Mouse (Mus musculus) neural tube, embryonic 14.5 days (tissue): ENCODE data around the gene Pm20d2. TPM values are rescaled to one million over a fixed set of nuclear protein-coding genes. Genes with fewer than 3 reads are reported as not detected.
A peak's percentile ranks its signal among the peaks of the same experiment; 100 is the strongest.

ENCODE experiments used
- ATAC-seq: fragments of 200-750 bp; cut with Nextera tagmentation; 2 replicates; pipeline ENCODE4 v1.8.0; 2017; ENCODE audit warnings: low read depth, mild to moderate bottlenecking, moderate TSS enrichment, moderate library complexity
- H3K27ac ChIP-seq: fragments of 300-500 bp; sonication (generic); 2 replicates; pipeline ENCODE4 v1.5.1; 2014; ENCODE audit warnings: low read depth, mild to moderate bottlenecking, control low read depth, low read length, moderate library complexity, mixed read lengths
- H3K27me3 ChIP-seq: fragments of 300-500 bp; sonication (generic); 2 replicates; pipeline ENCODE4 v1.6.1; 2014; ENCODE audit warnings: low read length; ENCODE audit not compliant: control insufficient read depth, insufficient read depth
- H3K36me3 ChIP-seq: fragments of 300-500 bp; sonication (generic); 2 replicates; pipeline ENCODE4 v1.6.1; 2014; ENCODE audit warnings: low read length, mixed read lengths; ENCODE audit not compliant: control insufficient read depth, insufficient read depth
- H3K4me1 ChIP-seq: fragments of 300-500 bp; sonication (generic); 2 replicates; pipeline ENCODE4 v1.6.1; 2014; ENCODE audit warnings: low read length; ENCODE audit not compliant: control insufficient read depth, insufficient read depth
- H3K4me2 ChIP-seq: fragments of 300-500 bp; sonication (generic); 2 replicates; pipeline ENCODE4 v1.6.1; 2014; ENCODE audit warnings: mild to moderate bottlenecking, low read depth, low read length, control low read depth
- H3K4me3 ChIP-seq: fragments of 300-500 bp; sonication (generic); 2 replicates; pipeline ENCODE4 v1.5.1; 2014; ENCODE audit warnings: low read depth, low read length, control low read depth, mixed read lengths
- H3K9ac ChIP-seq: fragments of 300-500 bp; sonication (generic); replicated peaks from 2 replicates; pipeline ENCODE4 v1.6.1; 2014; ENCODE audit warnings: low read depth, mild to moderate bottlenecking, control low read depth, low read length, mixed read lengths
- H3K9me3 ChIP-seq: fragments of 300-500 bp; sonication (generic); 2 replicates; pipeline ENCODE4 v1.6.1; 2016; ENCODE audit warnings: low read length; ENCODE audit not compliant: control insufficient read depth
- WGBS: fragments of 180-500 bp; shearing (Covaris S2); extraction: QIAGEN DNeasy Blood & Tissue Kit; methylation state at CpG from one replicate; pipeline ENCODE4 v1.1.7; 2014; 5-methylcytosine and 5-hydroxymethylcytosine counted together
- polyA plus RNA-seq: library from polyadenylated mRNA; unstranded; fragments of >200 nt; fragmentation: Nextera tagmentation; extraction: Ambion mirVana; gene quantifications from 2 replicates; pipeline ENCODE4 v1.2.1, GENCODE M21; 2014

The Pm20d2 gene
- polyA plus RNA-seq, 1 experiment from 2014 or later: 2.5 TPM

DNA sequence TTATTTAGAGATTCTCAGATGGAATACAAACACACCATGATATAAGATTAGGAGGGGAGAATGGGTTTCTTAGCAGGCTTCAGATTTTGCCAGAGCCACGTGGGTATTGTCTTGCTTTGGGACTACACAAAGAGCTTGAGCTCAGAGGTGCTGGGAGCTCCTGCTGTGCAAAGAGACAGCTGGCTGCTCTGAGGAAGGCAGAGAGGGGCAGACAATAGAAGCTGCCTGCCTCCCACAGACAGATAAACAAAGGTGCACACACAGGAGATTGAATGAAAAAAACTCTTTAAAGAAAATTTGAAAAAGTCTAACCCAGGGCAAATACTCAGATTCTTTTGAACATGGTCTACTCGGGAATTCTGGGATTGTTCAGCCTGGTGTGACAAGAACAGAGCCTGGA, 8.6 kb upstream of the Pm20d2 start:
- Histone ChIP-seq H3K27me3 (no peaks in the 10 kb centered on the region), H3K9me3 (no peaks in the 10 kb centered on the region; the same call in 1 of the 2 replicates), H3K36me3 (no peaks in the 10 kb centered on the region), H3K4me2 (no peak overlapping the region), H3K9ac (no peak overlapping the region), H3K27ac (no peak overlapping the region), H3K4me1 (no peaks in the 10 kb centered on the region), H3K4me3 (no peak overlapping the region)
- ATAC-seq: no peak
- WGBS: 6% methylated on average over 2 of the region's 2 CpGs

DNA sequence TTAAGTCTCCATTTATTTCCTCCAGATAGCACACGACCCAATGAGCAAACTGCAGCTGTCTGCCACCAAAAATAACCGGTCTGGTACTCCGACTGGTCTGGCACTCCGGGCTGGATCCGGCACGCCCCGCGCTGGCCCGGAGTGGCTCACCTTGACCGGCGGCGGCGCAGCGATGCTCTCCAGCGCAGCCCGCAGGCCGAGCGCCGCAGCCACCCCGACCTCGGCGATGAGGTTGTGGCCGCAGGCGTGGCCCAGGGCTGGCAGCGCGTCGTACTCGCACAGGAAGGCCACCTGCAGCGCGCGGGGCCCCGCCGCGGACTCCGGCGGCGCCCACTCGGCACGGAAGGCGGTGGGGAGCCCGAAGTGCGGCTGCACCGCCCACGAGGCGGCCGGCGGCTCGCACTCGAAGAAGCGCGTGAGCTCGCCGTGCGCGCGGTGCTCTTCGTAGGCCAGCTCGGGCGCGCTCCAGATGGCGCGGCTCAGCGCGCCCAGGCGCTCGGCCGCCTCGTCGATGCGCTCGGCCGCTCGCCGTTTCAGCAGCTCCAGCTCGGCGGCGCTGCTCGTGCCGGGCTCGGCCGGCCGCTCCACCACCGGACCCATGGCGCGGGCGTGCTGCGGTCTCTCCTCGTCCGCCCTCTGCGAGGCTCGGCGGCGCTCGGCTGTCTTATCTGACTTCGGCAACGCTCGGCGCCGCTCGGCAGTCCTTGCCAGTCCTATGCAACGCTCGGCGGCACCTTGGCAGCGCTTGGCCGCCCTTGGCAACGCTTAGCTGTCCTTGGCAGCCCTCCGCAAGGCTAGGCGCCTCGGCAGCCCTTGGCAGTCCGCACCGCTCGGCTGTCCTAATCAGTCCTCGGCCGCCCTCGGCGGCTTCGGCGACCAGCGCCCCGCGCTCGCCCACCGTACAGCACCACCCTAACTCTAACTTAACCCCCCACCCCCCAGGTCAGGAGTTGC, 479 bp downstream of the Pm20d2 start:
- Histone ChIP-seq H3K27me3 (no peaks in the 10 kb centered on the region), H3K4me2 (peak overlapping the region; percentile 73), H3K4me3 (peak overlapping the region; percentile 67), H3K9me3 (no peaks in the 10 kb centered on the region), H3K4me1 (no peaks in the 10 kb centered on the region), H3K27ac (peak overlapping the region; percentile 86), H3K36me3 (peaks cover 5% of the 10 kb centered on the region; the same call in 1 of the 2 replicates), H3K9ac (peak overlapping the region; percentile 73)
- ATAC-seq: peak; percentile 96
- under 1% methylated on average over 123 of the region's 123 CpGs for WGBS

DNA sequence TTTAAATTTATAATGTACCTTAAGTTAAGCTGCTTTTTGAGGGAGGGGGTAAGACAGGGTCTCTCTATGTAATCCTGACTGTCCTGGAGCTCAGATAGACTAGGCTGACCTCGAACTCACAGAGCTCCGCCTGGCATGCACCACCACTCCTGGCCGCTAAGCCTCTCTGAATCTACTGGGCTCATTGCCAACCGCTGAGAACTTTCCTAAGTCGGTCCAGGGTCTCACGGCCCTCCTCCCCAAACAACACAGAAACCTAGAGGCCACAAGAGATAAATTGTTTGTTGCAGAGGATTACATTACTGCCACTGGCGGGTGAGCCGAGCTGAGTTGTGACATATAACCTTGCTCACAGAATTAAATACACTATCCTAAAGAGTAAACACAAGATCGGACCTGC, 1.4 kb downstream of the Pm20d2 start:
- peak overlapping the region; percentile 73 for H3K4me2 ChIP-seq
- no peak overlapping the region for H3K27ac ChIP-seq
- no peaks in the 10 kb centered on the region for H3K27me3 ChIP-seq
- H3K9ac ChIP-seq: no peak overlapping the region
- H3K9me3 ChIP-seq: no peaks in the 10 kb centered on the region
- no peaks in the 10 kb centered on the region for H3K4me1 ChIP-seq
- peak overlapping the region; percentile 67 for H3K4me3 ChIP-seq
- peaks cover 5% of the 10 kb centered on the region; the same call in 1 of the 2 replicates for H3K36me3 ChIP-seq
- ATAC-seq: no peak
- 17% methylated on average over 9 of the region's 9 CpGs for WGBS

DNA sequence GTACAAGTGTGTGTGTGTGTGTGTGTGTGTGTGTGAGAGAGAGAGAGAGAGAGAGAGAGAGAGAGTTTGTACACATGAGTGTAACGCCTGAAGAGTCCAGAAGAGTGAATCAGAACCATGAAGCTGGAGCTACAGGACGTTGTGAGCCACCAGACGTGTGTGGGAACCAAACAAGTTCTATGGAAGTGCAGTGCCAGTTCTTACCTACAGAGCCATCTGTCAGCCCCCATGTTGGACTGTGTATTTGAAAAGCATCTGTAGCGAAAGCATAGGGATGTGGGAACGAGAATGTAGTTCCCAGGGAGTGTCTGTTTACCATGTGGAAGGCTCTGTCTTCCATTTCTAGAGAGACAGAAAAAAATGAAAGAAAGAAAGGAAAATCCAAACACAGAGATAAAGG, 6.1 kb downstream of the Pm20d2 start:
- Histone ChIP-seq H3K27ac (no peak overlapping the region), H3K9me3 (no peaks in the 10 kb centered on the region), H3K4me3 (no peak overlapping the region), H3K9ac (no peak overlapping the region), H3K4me1 (no peaks in the 10 kb centered on the region), H3K36me3 (peaks cover 5% of the 10 kb centered on the region; the same call in 1 of the 2 replicates), H3K27me3 (no peaks in the 10 kb centered on the region), H3K4me2 (no peak overlapping the region)
- 84% methylated on average over 5 of the region's 5 CpGs for WGBS
- no peak for ATAC-seq

DNA sequence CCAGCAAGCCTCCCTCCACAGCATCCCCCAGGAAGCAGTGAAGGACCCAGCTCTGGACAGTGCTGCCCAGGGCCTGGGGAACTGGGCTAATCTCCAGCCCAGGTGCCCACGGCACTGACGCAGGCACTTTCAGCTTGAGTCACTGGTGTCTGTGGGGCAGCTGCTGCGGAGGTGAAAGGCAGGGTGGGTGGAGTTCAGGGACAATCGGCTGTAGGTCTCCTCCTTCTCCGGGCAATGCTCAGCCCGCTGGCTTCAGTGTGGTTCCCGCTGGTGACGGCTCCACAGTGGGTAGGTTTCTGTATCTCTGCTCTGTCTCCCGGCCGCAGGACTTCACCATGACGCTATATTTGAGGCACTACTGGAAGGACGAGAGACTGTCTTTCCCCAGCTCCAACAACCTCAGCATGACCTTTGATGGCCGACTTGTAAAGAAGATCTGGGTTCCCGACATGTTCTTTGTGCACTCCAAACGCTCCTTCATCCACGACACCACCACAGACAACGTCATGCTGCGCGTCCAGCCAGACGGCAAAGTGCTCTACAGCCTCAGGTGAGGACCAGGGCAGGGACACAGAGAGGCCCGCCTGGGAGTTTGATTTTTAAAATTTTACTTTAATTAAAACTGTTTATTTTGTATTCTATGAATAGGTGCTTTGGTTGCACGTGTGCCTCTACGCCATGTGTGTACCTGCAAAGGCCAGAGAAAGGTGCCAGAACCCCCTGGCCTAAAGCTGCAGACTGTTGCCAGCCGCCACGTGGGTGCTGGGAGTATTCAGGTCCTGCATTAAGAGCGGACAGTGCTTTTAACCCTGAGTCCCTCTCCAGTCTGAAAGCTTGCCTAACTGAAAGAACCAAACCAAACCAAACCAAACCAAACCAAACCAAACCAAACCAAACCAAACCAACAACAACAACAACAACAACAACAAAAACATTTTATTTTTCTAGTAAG, 37.2 kb downstream of the Pm20d2 start:
- H3K4me3 ChIP-seq: no peak overlapping the region
- H3K36me3 ChIP-seq: no peaks in the 10 kb centered on the region
- H3K4me1 ChIP-seq: no peaks in the 10 kb centered on the region
- H3K9ac ChIP-seq: no peak overlapping the region
- no peak overlapping the region for H3K27ac ChIP-seq
- no peak overlapping the region for H3K4me2 ChIP-seq
- WGBS: 88% methylated on average over 26 of the region's 26 CpGs
- H3K27me3 ChIP-seq: no peaks in the 10 kb centered on the region
- no peak for ATAC-seq
- H3K9me3 ChIP-seq: no peaks in the 10 kb centered on the region

DNA sequence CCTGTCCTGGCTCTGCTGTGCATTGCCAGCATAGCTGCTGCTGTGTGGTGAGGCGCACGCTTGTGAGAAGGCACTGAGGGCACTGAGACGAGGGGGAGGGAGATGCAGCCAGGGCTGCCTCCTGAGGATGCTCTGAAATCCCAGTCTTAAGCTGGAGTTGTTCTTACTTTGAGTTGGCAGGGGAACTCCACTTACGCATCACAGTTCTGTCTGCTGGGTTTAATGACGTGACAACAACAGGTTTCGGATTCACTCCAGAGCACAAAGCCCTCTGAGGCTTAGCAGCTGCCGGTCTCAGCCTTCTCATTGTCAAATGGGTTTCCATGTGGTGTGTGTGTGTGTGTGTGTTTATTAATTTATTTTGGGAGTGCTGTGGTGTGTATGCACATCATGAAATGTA, 40.4 kb downstream of the Pm20d2 start:
- Histone ChIP-seq H3K4me2 (no peak overlapping the region), H3K4me3 (no peak overlapping the region), H3K27ac (no peak overlapping the region), H3K27me3 (no peaks in the 10 kb centered on the region), H3K4me1 (no peaks in the 10 kb centered on the region), H3K9me3 (no peaks in the 10 kb centered on the region), H3K36me3 (no peaks in the 10 kb centered on the region), H3K9ac (no peak overlapping the region)
- no peak for ATAC-seq
- 68% methylated on average over 7 of the region's 7 CpGs for WGBS

DNA sequence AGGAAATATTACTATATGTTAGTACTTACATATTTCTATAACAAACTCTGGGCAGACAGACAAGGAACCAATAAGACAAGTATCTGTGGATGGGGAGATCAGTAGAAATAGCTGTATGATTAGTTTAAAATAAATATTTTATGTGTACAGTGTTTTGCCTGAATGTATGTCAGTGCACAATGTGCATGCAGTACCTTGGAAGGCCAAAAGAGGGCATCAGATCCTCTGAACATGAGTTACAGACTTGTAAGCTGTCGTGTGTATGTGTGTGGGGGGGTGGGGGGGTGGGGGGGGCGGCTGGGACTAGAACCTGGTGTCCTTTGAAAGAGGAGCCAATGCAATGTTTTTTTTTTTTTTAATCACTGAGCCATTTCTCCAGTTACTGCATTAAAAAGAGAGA, 41.7 kb downstream of the Pm20d2 start:
- Histone ChIP-seq H3K27ac (no peak overlapping the region), H3K9me3 (no peaks in the 10 kb centered on the region), H3K4me2 (no peak overlapping the region), H3K9ac (no peak overlapping the region), H3K4me3 (no peak overlapping the region), H3K27me3 (no peaks in the 10 kb centered on the region), H3K36me3 (no peaks in the 10 kb centered on the region), H3K4me1 (no peaks in the 10 kb centered on the region)
- 17% methylated on average over 2 of the region's 2 CpGs for WGBS
- no peak for ATAC-seq

DNA sequence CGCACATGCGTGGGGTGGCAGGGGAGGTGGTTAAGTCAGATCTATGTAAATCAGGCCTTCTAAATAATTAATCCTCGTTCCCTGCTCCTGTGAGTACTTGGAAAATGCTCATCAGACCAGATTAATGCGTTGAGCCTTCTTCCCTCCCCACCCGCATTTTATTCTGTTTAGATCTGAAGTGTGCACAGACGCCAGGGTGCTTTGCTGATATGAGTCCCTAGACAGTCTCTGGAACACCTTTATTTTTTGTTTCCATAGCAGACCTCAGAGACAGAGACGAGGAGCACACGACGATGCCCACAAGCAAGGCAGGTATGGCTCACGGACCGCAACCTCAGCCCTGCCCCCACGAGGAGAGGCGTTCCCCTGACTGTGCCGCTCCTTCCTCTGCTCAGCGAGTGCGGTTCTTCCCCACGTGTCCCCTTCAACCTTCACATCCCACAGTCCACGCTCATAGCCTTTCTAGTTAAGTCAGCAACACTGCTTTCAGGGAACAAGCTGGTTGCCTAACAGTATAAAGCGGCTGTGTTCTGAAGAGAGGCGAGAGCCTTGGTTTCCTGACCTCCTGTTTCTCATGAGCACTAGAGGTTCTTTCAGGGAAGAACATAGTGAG, 42.8 kb downstream of the Pm20d2 start:
- peak overlapping the region; percentile 17 for H3K4me2 ChIP-seq
- H3K9me3 ChIP-seq: no peaks in the 10 kb centered on the region
- H3K9ac ChIP-seq: no peak overlapping the region
- no peaks in the 10 kb centered on the region for H3K27me3 ChIP-seq
- H3K4me1 ChIP-seq: no peaks in the 10 kb centered on the region
- no peak overlapping the region for H3K27ac ChIP-seq
- no peaks in the 10 kb centered on the region for H3K36me3 ChIP-seq
- ATAC-seq: peak; percentile 65
- no peak overlapping the region for H3K4me3 ChIP-seq
- WGBS: 39% methylated on average over 20 of the region's 20 CpGs
